9 mouse cellular contexts compared by ENCODE assay signal in the genomic region with DNA sequence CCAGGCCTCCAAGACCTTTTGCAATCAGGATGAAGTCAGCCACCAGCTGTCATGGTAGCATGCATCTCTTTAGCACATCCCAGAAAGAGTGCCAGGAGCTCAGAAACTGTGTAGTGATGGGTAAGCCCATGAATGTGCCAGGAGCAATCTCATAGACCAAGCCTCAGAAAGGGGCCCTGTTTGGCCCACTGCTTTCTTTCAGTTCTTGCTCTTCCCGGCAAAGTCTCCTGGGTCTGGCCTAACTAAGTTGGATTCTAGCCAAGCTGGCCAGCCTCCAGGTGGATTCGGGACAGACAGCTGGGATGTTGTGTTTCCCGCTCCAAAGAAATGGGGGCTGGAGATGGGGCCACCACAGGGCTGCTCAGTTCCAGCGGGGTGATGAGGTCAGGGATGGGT. TPM values are rescaled to one million over a fixed set of nuclear protein-coding genes. Genes with fewer than 3 reads are reported as not detected.
A peak's percentile ranks its signal among the peaks of the same experiment; 100 is the strongest.
DNase-seq lines count a peak whose midpoint lies in the region; ATAC-seq and TF ChIP-seq lines count a peak whose summit lies in the region.
"Had no signal": no experiment of that assay in that cellular context is flagged by ENCODE, and none has a peak within 500 bp of the region (broad histone marks: within the 10 kb centered on the region; RNA-seq: fewer than 3 reads in every experiment).

No protein-coding gene starts in this region.

- H3K4me1 ChIP-seq in heart, embryonic 10.5 days, result peaks cover 49% of the 10 kb centered on the region
- H3K4me1 ChIP-seq in forebrain, postnatal 0 days (ENCODE audit: insufficient read depth), result no peaks in the 10 kb centered on the region
- peaks cover 2% of the 10 kb centered on the region; the same call in 1 of the 2 replicates for H3K4me1 ChIP-seq in lung, postnatal 0 days (ENCODE audit: insufficient read depth, low read depth, low read length)

- TF ChIP-seq CTCF in forebrain, postnatal 0 days (IDR thresholded peaks at IDR 0.05; ENCODE audit: low read depth), result no peak
- TF ChIP-seq CTCF in lung, postnatal 0 days (IDR thresholded peaks at IDR 0.05), result no peak

- H3K36me3 ChIP-seq in heart, embryonic 10.5 days, result no peaks in the 10 kb centered on the region
- H3K36me3 ChIP-seq in forebrain, postnatal 0 days (ENCODE audit: insufficient read depth), result no peaks in the 10 kb centered on the region
- no peaks in the 10 kb centered on the region for H3K36me3 ChIP-seq in lung, postnatal 0 days (ENCODE audit: insufficient read depth, low read length)

- WGBS in heart, embryonic 10.5 days, result 54% methylated on average over 4 of the region's 4 CpGs
- 21% methylated on average over 4 of the region's 4 CpGs for WGBS in forebrain, postnatal 0 days
- 19% methylated on average over 4 of the region's 4 CpGs for WGBS in lung, postnatal 0 days

- no peaks in the 10 kb centered on the region for H3K9me3 ChIP-seq in heart, embryonic 10.5 days
- no peaks in the 10 kb centered on the region for H3K9me3 ChIP-seq in forebrain, postnatal 0 days (ENCODE audit: low read length)
- H3K9me3 ChIP-seq in lung, postnatal 0 days (ENCODE audit: low read length), result no peaks in the 10 kb centered on the region

- peak; percentile 65 for TF ChIP-seq EP300 in lung, postnatal 0 days (IDR thresholded peaks at IDR 0.05)

- H3K9ac ChIP-seq in forebrain, postnatal 0 days, result no peak overlapping the region
- no peak overlapping the region for H3K9ac ChIP-seq in lung, postnatal 0 days (replicated peaks; ENCODE audit: low read depth)
- H3K9ac ChIP-seq: liver, embryonic 14.5 days had no signal

- peak; percentile 99 for DNase-seq in heart, adult 11 months
- DNase-seq in heart, embryonic 10.5 days (ENCODE audit: low spot score), result no peak
- DNase-seq in MN1 (ENCODE audit: low spot score), result peak; percentile 81
- DNase-seq in forebrain, postnatal 0 days, result peak; percentile 54
- peak; percentile 75 for DNase-seq in kidney, adult 18-20 months
- peak; percentile 85 for DNase-seq in lung, postnatal 0 days (ENCODE audit: low spot score)
- peak; percentile 67 for DNase-seq in testis, postnatal 14 days (ENCODE audit: low spot score)
- DNase-seq in frontal cortex, postnatal 10 days (ENCODE audit: low spot score in 2 of 2), result no peak

- H3K4me3 ChIP-seq in heart, embryonic 10.5 days, result no peak overlapping the region
- H3K4me3 ChIP-seq in forebrain, postnatal 0 days (ENCODE audit: low read depth, low read length), result no peak overlapping the region
- H3K4me3 ChIP-seq in lung, postnatal 0 days (ENCODE audit: low read depth, low read length), result no peak overlapping the region

- peak; percentile 70 for ATAC-seq in forebrain, postnatal 0 days
- ATAC-seq in lung, postnatal 0 days, result peak; percentile 80

- H3K27ac ChIP-seq in heart, embryonic 10.5 days, result no peak overlapping the region
- 0 out of 2 replicates have a peak overlapping the region, but pooled peaks have one; percentile 15 for H3K27ac ChIP-seq in forebrain, postnatal 0 days (ENCODE audit: low read depth, low read length)
- no peak overlapping the region for H3K27ac ChIP-seq in lung, postnatal 0 days (ENCODE audit: low read length)
- H3K27ac ChIP-seq: liver, embryonic 14.5 days had no signal

- H3K27me3 ChIP-seq in heart, embryonic 10.5 days (ENCODE audit: insufficient read depth, poor library complexity, severe bottlenecking), result peaks cover 36% of the 10 kb centered on the region
- no peaks in the 10 kb centered on the region for H3K27me3 ChIP-seq in forebrain, postnatal 0 days (ENCODE audit: insufficient read depth, low read length)
- H3K27me3 ChIP-seq in lung, postnatal 0 days (replicated peaks; ENCODE audit: insufficient read depth, low read length), result no peaks in the 10 kb centered on the region

- no peak overlapping the region for H3K4me2 ChIP-seq in forebrain, postnatal 0 days (ENCODE audit: low read depth)
- H3K4me2 ChIP-seq in lung, postnatal 0 days (replicated peaks; ENCODE audit: low read depth, low read length), result no peak overlapping the region

RNA-seq across cellular contexts. Expression of gene Pgf, which starts 17.0 kb away (rescaled TPM):
- 9.3 and 13.6 TPM in 2 replicates for polyA plus RNA-seq in heart, embryonic 10.5 days (2016; fragmentation: Nextera tagmentation; extraction: Ambion mirVana)
- 5.3 and 7.8 TPM in 2 replicates for total RNA-seq in forebrain, postnatal 0 days (2014; rRNA removed)
- polyA plus RNA-seq in forebrain, postnatal 0 days (2015; fragmentation: Nextera tagmentation; extraction: Ambion mirVana), result 7.6 and 8.9 TPM in 2 replicates
- polyA plus RNA-seq in lung, postnatal 0 days (2015; fragmentation: Nextera tagmentation; extraction: Ambion mirVana), result 12.7 and 19.0 TPM in 2 replicates

RNA-seq across cellular contexts. Expression of gene Eif2b2, which starts 24.7 kb away (rescaled TPM):
- 71.5 and 91.3 TPM in 2 replicates for polyA plus RNA-seq in heart, embryonic 10.5 days (2016; fragmentation: Nextera tagmentation; extraction: Ambion mirVana)
- total RNA-seq in forebrain, postnatal 0 days (2014; rRNA removed), result 65.5 and 69.0 TPM in 2 replicates
- polyA plus RNA-seq in forebrain, postnatal 0 days (2015; fragmentation: Nextera tagmentation; extraction: Ambion mirVana), result 78.3 and 86.9 TPM in 2 replicates
- polyA plus RNA-seq in lung, postnatal 0 days (2015; fragmentation: Nextera tagmentation; extraction: Ambion mirVana), result 58.7 and 64.9 TPM in 2 replicates

RNA-seq across cellular contexts. Expression of gene Rps6kl1, which starts 43.6 kb away (rescaled TPM):
- polyA plus RNA-seq in heart, embryonic 10.5 days (2016; fragmentation: Nextera tagmentation; extraction: Ambion mirVana), result 1.4 and 1.5 TPM in 2 replicates
- total RNA-seq in forebrain, postnatal 0 days (2014; rRNA removed), result 32.9 and 33.8 TPM in 2 replicates
- 28.9 and 31.6 TPM in 2 replicates for polyA plus RNA-seq in forebrain, postnatal 0 days (2015; fragmentation: Nextera tagmentation; extraction: Ambion mirVana)
- 0.82 and 0.83 TPM in 2 replicates for polyA plus RNA-seq in lung, postnatal 0 days (2015; fragmentation: Nextera tagmentation; extraction: Ambion mirVana)

Comparison
In these comparisons a context has a peak if more than half of its experiments do, and no peak if none do; other contexts are left out.
1. DNase-seq: peak in heart, adult 11 months (single experiment), MN1 (single experiment), forebrain, postnatal 0 days (single experiment), kidney, adult 18-20 months (single experiment), lung, postnatal 0 days (single experiment) and testis, postnatal 14 days (single experiment); none in heart, embryonic 10.5 days (single experiment) and frontal cortex, postnatal 10 days (0 of 2).
2. RNA of gene Rps6kl1, which starts 43.6 kb away (polyA plus RNA-seq): 28.9 to 31.6 TPM in forebrain, postnatal 0 days; 1.4 to 1.5 TPM in heart, embryonic 10.5 days and 0.82 to 0.83 TPM in lung, postnatal 0 days; every median in the first group is over 10 times any median in the second.